Mouse (Mus musculus) midbrain, embryonic 14.5 days (tissue): Measurements from ENCODE around the gene Rps15. TPM values are rescaled to one million over a fixed set of nuclear protein-coding genes. Genes with fewer than 3 reads are reported as not detected.

Experiments used
- ATAC-seq: fragments of 200-750 bp; cut with Nextera tagmentation; 2 replicates; pipeline ENCODE4 v1.8.0; 2017; ENCODE audit warnings: moderate number of reproducible peaks, moderate library complexity; ENCODE audit not compliant: low FRiP score, low TSS enrichment
- DNase-seq: peaks from one replicate; pipeline ENCODE4 v3.0.0-alpha.2; 2015
- H3K27ac ChIP-seq: fragments of 300-500 bp; sonication (generic); replicated peaks from 2 replicates; pipeline ENCODE4 v1.5.1; 2014; ENCODE audit warnings: mild to moderate bottlenecking, low read depth, low read length, moderate library complexity
- H3K27me3 ChIP-seq: fragments of 300-500 bp; sonication (generic); 2 replicates; pipeline ENCODE4 v1.6.1; 2014; ENCODE audit warnings: low read length, control low read depth, mixed read lengths; ENCODE audit not compliant: control insufficient read depth, insufficient read depth
- H3K36me3 ChIP-seq: fragments of 300-500 bp; sonication (generic); 2 replicates; pipeline ENCODE4 v1.6.1; 2014; ENCODE audit warnings: low read length, control low read depth; ENCODE audit not compliant: control insufficient read depth, insufficient read depth
- H3K4me1 ChIP-seq: fragments of 300-500 bp; sonication (generic); 2 replicates; pipeline ENCODE4 v1.6.1; 2014; ENCODE audit warnings: mild to moderate bottlenecking, antibody characterized with exemption, low read length, control low read depth; ENCODE audit not compliant: control insufficient read depth, insufficient read depth
- H3K4me2 ChIP-seq: fragments of 300-500 bp; sonication (generic); 2 replicates; pipeline ENCODE4 v1.6.1; 2014; ENCODE audit warnings: mild to moderate bottlenecking, low read length, moderate library complexity
- H3K4me3 ChIP-seq: fragments of 300-500 bp; sonication (generic); replicated peaks from 2 replicates; pipeline ENCODE4 v1.5.1; 2014; ENCODE audit warnings: low read depth, low read length
- H3K9ac ChIP-seq: fragments of 300-500 bp; sonication (generic); replicated peaks from 2 replicates; pipeline ENCODE4 v1.6.1; 2014; ENCODE audit warnings: mild to moderate bottlenecking, low read length, moderate library complexity
- H3K9me3 ChIP-seq: fragments of 300-500 bp; sonication (generic); 2 replicates; pipeline ENCODE4 v1.6.1; 2016; ENCODE audit warnings: low read length, control low read depth, mixed read lengths; ENCODE audit not compliant: control insufficient read depth
- WGBS: fragments of 180-500 bp; shearing (Covaris S2); extraction: QIAGEN DNeasy Blood & Tissue Kit; methylation state at CpG from one replicate; pipeline ENCODE4 v1.1.7; 2014; 5-methylcytosine and 5-hydroxymethylcytosine counted together
- polyA plus RNA-seq: library from polyadenylated mRNA; unstranded; fragments of >200 nt; fragmentation: Nextera tagmentation; extraction: Ambion mirVana; gene quantifications from 2 replicates; pipeline ENCODE4 v1.2.1, GENCODE M21; 2014

Gene Rps15
- polyA plus RNA-seq, 1 experiment from 2014 or later, result 622 TPM

- ATAC-seq (no peak), DNase-seq (no peak)
- Histone ChIP-seq H3K9ac (no peak overlapping the region; the same call in 1 of the 2 replicates), H3K9me3 (no peaks in the 10 kb centered on the region), H3K4me1 (peaks cover 3% of the 10 kb centered on the region), H3K27me3 (no peaks in the 10 kb centered on the region), H3K36me3 (peaks cover 94% of the 10 kb centered on the region), H3K4me2 (no peak overlapping the region), H3K27ac (no peak overlapping the region), H3K4me3 (no peak overlapping the region)
- whole genome bisulfite sequencing, result 64% methylated on average over 16 of the region's 16 CpGs
Observed at GRCm38 (mm10) chr10:80314494-80315001, 22.3 kb downstream of the Rps15 start.

GRCm38 (mm10) chr10:80315315-80315714 lies 23.1 kb downstream of the Rps15 start:
- H3K36me3 ChIP-seq, result peaks cover 87% of the 10 kb centered on the region
- no peak for ATAC-seq
- H3K9me3 ChIP-seq, result no peaks in the 10 kb centered on the region
- H3K4me3 ChIP-seq, result no peak overlapping the region
- no peaks in the 10 kb centered on the region for H3K27me3 ChIP-seq
- H3K4me2 ChIP-seq, result no peak overlapping the region
- 57% methylated on average over 27 of the region's 27 CpGs for WGBS
- H3K4me1 ChIP-seq, result peaks cover 8% of the 10 kb centered on the region
- DNase-seq, result no peak
- no peak overlapping the region for H3K27ac ChIP-seq
- H3K9ac ChIP-seq, result no peak overlapping the region

GRCm38 (mm10) chr10:80316359-80316781 lies 24.1 kb downstream of the Rps15 start:
- no peak for DNase-seq
- no peak overlapping the region for H3K27ac ChIP-seq
- no peaks in the 10 kb centered on the region for H3K9me3 ChIP-seq
- ATAC-seq, result no peak
- H3K27me3 ChIP-seq, result no peaks in the 10 kb centered on the region
- no peak overlapping the region for H3K4me3 ChIP-seq
- H3K36me3 ChIP-seq, result peaks cover 77% of the 10 kb centered on the region
- peaks cover 8% of the 10 kb centered on the region for H3K4me1 ChIP-seq
- no peak overlapping the region for H3K9ac ChIP-seq
- 37% methylated on average over 11 of the region's 11 CpGs for WGBS
- H3K4me2 ChIP-seq, result no peak overlapping the region

- WGBS, result 43% methylated on average over 10 of the region's 10 CpGs
- Histone ChIP-seq H3K36me3 (peaks cover 70% of the 10 kb centered on the region), H3K4me1 (peaks cover 8% of the 10 kb centered on the region), H3K27me3 (no peaks in the 10 kb centered on the region), H3K27ac (no peak overlapping the region), H3K9ac (no peak overlapping the region), H3K4me3 (no peak overlapping the region), H3K9me3 (no peaks in the 10 kb centered on the region), H3K4me2 (no peak overlapping the region)
- DNase-seq, result no peak
- ATAC-seq, result no peak
Observed at GRCm38 (mm10) chr10:80317011-80317410, 24.8 kb downstream of the Rps15 start.

GRCm38 (mm10) chr10:80320340-80320760 lies 28.1 kb downstream of the Rps15 start, which contains the start of gene 2310011J03Rik:
Gene 2310011J03Rik (minus strand): TSS chr10:80320537.
- ATAC-seq, result peak; percentile 46; the same call in 1 of the 2 replicates
- no peaks in the 10 kb centered on the region for H3K27me3 ChIP-seq

DNA sequence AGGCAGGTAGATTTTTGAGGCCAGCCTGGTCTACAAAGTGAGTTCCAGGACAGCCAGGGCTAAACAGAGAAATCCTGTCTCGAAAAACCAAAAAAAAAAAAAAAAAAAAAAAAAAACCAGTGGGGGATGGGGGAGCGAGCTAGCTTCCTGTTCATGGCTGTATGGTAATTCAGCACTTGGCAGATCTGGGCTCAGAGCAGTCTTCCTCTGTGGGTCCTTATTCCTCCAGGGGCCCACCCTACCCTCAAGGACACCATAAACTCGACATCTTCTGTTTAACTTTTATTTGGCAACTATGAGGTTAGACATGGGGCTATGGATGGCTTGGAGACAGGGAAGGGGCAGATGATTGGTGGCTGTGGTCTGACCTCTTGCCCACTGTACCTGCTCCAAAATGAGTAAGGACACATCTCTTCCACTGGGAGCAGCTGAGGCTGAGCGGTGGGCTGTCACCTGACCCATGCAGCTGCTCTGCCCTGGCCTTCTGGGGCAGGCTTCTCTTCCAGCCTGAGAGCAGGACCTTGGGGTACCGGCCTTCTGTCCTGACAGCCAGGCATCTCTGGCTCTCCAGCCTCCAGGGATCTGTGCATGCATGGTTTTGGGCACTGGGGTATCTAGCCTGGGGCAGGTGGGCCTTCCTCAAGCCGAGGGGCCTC lies 28.9 kb downstream of the Rps15 start:
- 81% methylated on average over 6 of the region's 6 CpGs for WGBS

More at GRCm38 (mm10) chr10:80320340-80320760, 28.1 kb downstream of the Rps15 start, which contains the start of gene 2310011J03Rik:
- Histone ChIP-seq H3K4me2 (peak within 1 kb of the TSS; percentile 97), H3K9me3 (no peaks in the 10 kb centered on the region), H3K4me3 (peak within 1 kb of the TSS; percentile 69), H3K9ac (peak within 1 kb of the TSS; percentile 58), H3K4me1 (peaks cover 18% of the 10 kb centered on the region), H3K36me3 (peaks cover 37% of the 10 kb centered on the region), H3K27ac (peak within 1 kb of the TSS; percentile 70)
- peak; percentile 96 for DNase-seq
- WGBS, result under 1% methylated on average over 34 of the region's 34 CpGs

GRCm38 (mm10) chr10:80321670-80322581 lies 29.7 kb downstream of the Rps15 start:
- ATAC-seq (no peak), DNase-seq (no peak)
- Histone ChIP-seq H3K9me3 (no peaks in the 10 kb centered on the region), H3K4me3 (no peak overlapping the region), H3K27ac (no peak overlapping the region), H3K4me1 (peaks cover 18% of the 10 kb centered on the region), H3K9ac (no peak overlapping the region), H3K36me3 (peaks cover 21% of the 10 kb centered on the region), H3K4me2 (no peak overlapping the region), H3K27me3 (no peaks in the 10 kb centered on the region)
- WGBS, result 94% methylated on average over 21 of the region's 21 CpGs

More for the DNA sequence above, 28.9 kb downstream of the Rps15 start:
- ATAC-seq, result no peak
- H3K36me3 ChIP-seq, result peaks cover 29% of the 10 kb centered on the region
- DNase-seq, result no peak
- H3K4me3 ChIP-seq, result no peak overlapping the region
- no peaks in the 10 kb centered on the region for H3K27me3 ChIP-seq
- peaks cover 18% of the 10 kb centered on the region for H3K4me1 ChIP-seq
- no peak overlapping the region for H3K4me2 ChIP-seq
- H3K9ac ChIP-seq, result no peak overlapping the region
- no peaks in the 10 kb centered on the region for H3K9me3 ChIP-seq
- H3K27ac ChIP-seq, result no peak overlapping the region

- Histone ChIP-seq H3K4me1 (peaks cover 18% of the 10 kb centered on the region), H3K4me2 (peak overlapping the region; percentile 81), H3K36me3 (peaks cover 12% of the 10 kb centered on the region), H3K4me3 (peak overlapping the region; percentile 38), H3K9me3 (no peaks in the 10 kb centered on the region), H3K27me3 (no peaks in the 10 kb centered on the region), H3K27ac (no peak overlapping the region), H3K9ac (peak overlapping the region; percentile 54)
- no peak for DNase-seq
- WGBS, result 4% methylated on average over 28 of the region's 28 CpGs
- ATAC-seq, result no peak
Observed at GRCm38 (mm10) chr10:80322811-80323211, 30.6 kb downstream of the Rps15 start.
